Mouse (Mus musculus): Measurements from ENCODE around the gene Pou5f1.

- TF ChIP-seq CTCF (IDR thresholded peaks at IDR 0.05; ENCODE audit: borderline replicate concordance, extremely low read depth, insufficient read depth, insufficient read length) (no peak), POLR2A (IDR thresholded peaks at IDR 0.05; ENCODE audit: borderline replicate concordance, extremely low read depth, insufficient read depth, insufficient read length, poor library complexity, severe bottlenecking) (no peak)
Observed at GRCm38 (mm10) chr17:35524354-35524753, 18.5 kb downstream of the Pou5f1 start.
